Mouse (Mus musculus) limb, embryonic 11.5 days (tissue): ENCODE measurements around the gene Zfp62. TPM values are rescaled to one million over a fixed set of nuclear protein-coding genes. Genes with fewer than 3 reads are reported as not detected.
"Not testable (repeated sequence)": the region's sequence is repeated elsewhere in the genome, so short reads cannot be mapped to it uniquely, and the experiment has no call there.

Experiments used
- ATAC-seq: fragments of 200-750 bp; cut with Nextera tagmentation; 2 replicates; pipeline ENCODE4 v1.8.0; 2017; ENCODE audit warnings: low read depth; ENCODE audit not compliant: insufficient number of reproducible peaks, low FRiP score, low TSS enrichment
- DNase-seq: peaks from one replicate; pipeline ENCODE4 v3.0.0-alpha.2; 2015; ENCODE audit warnings: low spot score
- H3K27ac ChIP-seq: fragments of 300-500 bp; sonication (generic); replicated peaks from 2 replicates; pipeline ENCODE4 v1.5.1; 2014; ENCODE audit warnings: low read depth, mild to moderate bottlenecking, low read length
- H3K27me3 ChIP-seq: fragments of 300-500 bp; sonication (generic); 2 replicates; pipeline ENCODE4 v1.6.1; 2014; ENCODE audit warnings: mild to moderate bottlenecking, low read length, mixed read lengths; ENCODE audit not compliant: control insufficient read depth, insufficient read depth
- H3K36me3 ChIP-seq: fragments of 300-500 bp; sonication (generic); 2 replicates; pipeline ENCODE4 v1.6.1; 2014; ENCODE audit warnings: mild to moderate bottlenecking, low read length, moderate library complexity, mixed read lengths; ENCODE audit not compliant: control insufficient read depth, insufficient read depth
- H3K4me1 ChIP-seq: fragments of 300-500 bp; sonication (generic); 2 replicates; pipeline ENCODE4 v1.6.1; 2014; ENCODE audit warnings: low read length, mixed read lengths; ENCODE audit not compliant: control insufficient read depth, insufficient read depth
- H3K4me2 ChIP-seq: fragments of 300-500 bp; sonication (generic); 2 replicates; pipeline ENCODE4 v1.6.1; 2014; ENCODE audit warnings: low read depth, mild to moderate bottlenecking, moderate library complexity; ENCODE audit not compliant: severe bottlenecking
- H3K4me3 ChIP-seq: fragments of 300-500 bp; sonication (generic); 2 replicates; pipeline ENCODE4 v1.5.1; 2014; ENCODE audit warnings: low read depth, low read length
- H3K9ac ChIP-seq: fragments of 300-500 bp; sonication (generic); 2 replicates; pipeline ENCODE4 v1.6.1; 2014; ENCODE audit warnings: mild to moderate bottlenecking, low read length
- H3K9me3 ChIP-seq: fragments of 300-500 bp; sonication (generic); 2 replicates; pipeline ENCODE4 v1.6.1; 2016; ENCODE audit warnings: low read length; ENCODE audit not compliant: control insufficient read depth
- WGBS: fragments of 180-500 bp; shearing (Covaris S2); extraction: QIAGEN DNeasy Blood & Tissue Kit; methylation state at CpG from one replicate; pipeline ENCODE4 v1.1.7; 2014; 5-methylcytosine and 5-hydroxymethylcytosine counted together
- polyA plus RNA-seq: library from polyadenylated mRNA; unstranded; fragments of >200 nt; fragmentation: Nextera tagmentation; extraction: Ambion mirVana; gene quantifications from 2 replicates; pipeline ENCODE4 v1.2.1, GENCODE M21; 2014

The Zfp62 gene
- polyA plus RNA-seq, 1 experiment from 2014 or later, result 54.1 TPM

- Histone ChIP-seq H3K4me1 (no peaks in the 10 kb centered on the region), H3K4me2 (no peak overlapping the region), H3K9ac (no peak overlapping the region), H3K9me3 (no peaks in the 10 kb centered on the region), H3K4me3 (no peak overlapping the region), H3K36me3 (no peaks in the 10 kb centered on the region), H3K27ac (no peak overlapping the region), H3K27me3 (no peaks in the 10 kb centered on the region)
- DNase-seq (no peak), ATAC-seq (no peak)
- WGBS, result 90% methylated on average over 1 of the region's 1 CpGs
Measured at GRCm38 (mm10) chr11:49183172-49183571, 19.9 kb upstream of the Zfp62 start.

DNA sequence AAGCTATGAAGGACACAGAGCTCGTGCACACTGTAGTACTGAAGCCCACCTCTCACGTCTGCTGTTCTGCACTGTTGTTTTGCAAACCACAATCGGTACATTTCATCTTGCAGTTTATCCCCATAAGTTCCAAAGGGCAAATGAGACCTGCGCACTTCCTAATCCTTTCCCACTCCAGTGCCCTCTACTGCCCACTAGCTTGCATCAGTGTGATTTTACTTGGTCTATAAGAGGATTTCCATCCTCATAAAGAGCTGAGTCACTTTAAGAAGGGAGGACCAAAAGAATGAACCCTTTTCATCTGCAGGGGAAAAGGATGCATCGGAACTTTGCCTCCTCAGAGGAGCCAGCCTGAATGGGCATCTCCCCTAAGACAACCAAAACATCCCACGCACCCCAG lies 16.6 kb upstream of the Zfp62 start:
- no peak overlapping the region for H3K4me3 ChIP-seq
- ATAC-seq (no peak), DNase-seq (no peak)
- no peaks in the 10 kb centered on the region for H3K36me3 ChIP-seq
- H3K9me3 ChIP-seq, result no peaks in the 10 kb centered on the region
- no peak overlapping the region for H3K27ac ChIP-seq
- no peak overlapping the region for H3K9ac ChIP-seq
- H3K27me3 ChIP-seq, result no peaks in the 10 kb centered on the region
- 83% methylated on average over 6 of the region's 6 CpGs for WGBS
- no peak overlapping the region for H3K4me2 ChIP-seq
- H3K4me1 ChIP-seq, result no peaks in the 10 kb centered on the region

GRCm38 (mm10) chr11:49186955-49187488 lies 16.1 kb upstream of the Zfp62 start, which contains the start of gene Btnl9:
Btnl9 (minus strand) TSS chr11:49187159.
- Histone ChIP-seq H3K27me3 (no peaks in the 10 kb centered on the region), H3K9ac (no peak within 1 kb of the TSS), H3K27ac (no peak within 1 kb of the TSS), H3K9me3 (no peaks in the 10 kb centered on the region), H3K4me3 (no peak within 1 kb of the TSS), H3K4me1 (no peaks in the 10 kb centered on the region), H3K36me3 (no peaks in the 10 kb centered on the region), H3K4me2 (no peak within 1 kb of the TSS)
- DNase-seq (no peak), ATAC-seq (no peak)
- WGBS, result 83% methylated on average over 8 of the region's 8 CpGs

- WGBS, result 79% methylated on average over 10 of the region's 10 CpGs
- H3K27ac ChIP-seq, result no peak overlapping the region
- DNase-seq, result no peak
- H3K9ac ChIP-seq, result no peak overlapping the region
- no peaks in the 10 kb centered on the region for H3K9me3 ChIP-seq
- H3K4me3 ChIP-seq, result no peak overlapping the region
- H3K36me3 ChIP-seq, result no peaks in the 10 kb centered on the region
- no peaks in the 10 kb centered on the region for H3K27me3 ChIP-seq
- no peaks in the 10 kb centered on the region for H3K4me1 ChIP-seq
- ATAC-seq, result no peak
- H3K4me2 ChIP-seq, result no peak overlapping the region
Measured at GRCm38 (mm10) chr11:49187701-49188100, 15.4 kb upstream of the Zfp62 start.

GRCm38 (mm10) chr11:49189737-49190136 lies 13.4 kb upstream of the Zfp62 start:
- Histone ChIP-seq H3K36me3 (no peaks in the 10 kb centered on the region), H3K4me1 (no peaks in the 10 kb centered on the region), H3K27ac (no peak overlapping the region), H3K9me3 (no peaks in the 10 kb centered on the region), H3K4me3 (no peak overlapping the region), H3K9ac (no peak overlapping the region), H3K27me3 (no peaks in the 10 kb centered on the region), H3K4me2 (no peak overlapping the region)
- DNase-seq (peak; percentile 54), ATAC-seq (0 out of 2 replicates have a peak, but pooled peaks have one; percentile 54)
- 8% methylated on average over 7 of the region's 7 CpGs for WGBS

DNA sequence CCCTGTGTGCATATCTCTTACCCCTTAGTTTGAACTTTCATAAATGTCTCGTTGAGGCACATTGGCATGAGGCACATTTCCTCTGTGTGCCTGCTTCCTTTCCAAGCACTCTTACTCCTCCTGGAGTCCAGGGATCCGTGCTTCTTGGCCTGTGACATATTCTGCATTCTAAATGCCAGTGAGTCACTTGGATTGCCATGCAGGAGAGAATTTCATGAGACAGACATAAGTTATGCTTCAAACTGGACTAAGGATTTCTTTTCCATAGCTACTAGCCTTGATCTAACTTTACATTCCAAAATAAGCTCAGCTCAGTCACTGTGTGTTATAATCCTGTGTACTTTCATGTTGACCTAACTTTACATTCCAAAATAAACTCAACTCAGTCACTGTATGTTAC lies 12.0 kb upstream of the Zfp62 start:
- Histone ChIP-seq H3K27ac (no peak overlapping the region), H3K4me2 (no peak overlapping the region), H3K36me3 (no peaks in the 10 kb centered on the region), H3K9ac (no peak overlapping the region), H3K27me3 (no peaks in the 10 kb centered on the region), H3K4me1 (no peaks in the 10 kb centered on the region), H3K9me3 (no peaks in the 10 kb centered on the region), H3K4me3 (no peak overlapping the region)
- DNase-seq, result no peak
- 63% methylated on average over 2 of the region's 2 CpGs for WGBS
- no peak for ATAC-seq

DNA sequence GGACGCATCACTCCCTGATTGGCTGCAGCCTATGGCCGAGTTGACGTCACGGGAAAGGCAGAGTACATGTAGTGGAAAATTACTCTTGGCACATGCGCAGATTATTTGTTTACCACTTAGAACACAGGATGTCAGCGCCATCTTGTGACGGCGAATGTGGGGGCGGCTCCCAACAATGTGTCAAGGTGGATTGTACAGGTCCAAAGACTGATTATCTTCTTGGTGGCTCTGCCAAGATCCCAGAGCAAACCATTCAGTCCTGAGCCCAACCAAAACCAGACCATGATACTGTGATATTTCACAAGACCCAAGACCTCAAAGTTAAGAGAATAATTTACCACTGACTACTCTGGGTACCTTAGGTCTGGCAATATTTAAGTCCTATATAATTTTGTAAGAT lies 8.3 kb upstream of the Zfp62 start:
- DNase-seq, H3K27ac ChIP-seq, H3K4me2 ChIP-seq, H3K4me1 ChIP-seq, H3K27me3 ChIP-seq, H3K4me3 ChIP-seq, ATAC-seq, H3K9ac ChIP-seq, H3K9me3 ChIP-seq, H3K36me3 ChIP-seq: not testable (repeated sequence)
- WGBS, result 97% methylated on average over 6 of the region's 9 CpGs

DNA sequence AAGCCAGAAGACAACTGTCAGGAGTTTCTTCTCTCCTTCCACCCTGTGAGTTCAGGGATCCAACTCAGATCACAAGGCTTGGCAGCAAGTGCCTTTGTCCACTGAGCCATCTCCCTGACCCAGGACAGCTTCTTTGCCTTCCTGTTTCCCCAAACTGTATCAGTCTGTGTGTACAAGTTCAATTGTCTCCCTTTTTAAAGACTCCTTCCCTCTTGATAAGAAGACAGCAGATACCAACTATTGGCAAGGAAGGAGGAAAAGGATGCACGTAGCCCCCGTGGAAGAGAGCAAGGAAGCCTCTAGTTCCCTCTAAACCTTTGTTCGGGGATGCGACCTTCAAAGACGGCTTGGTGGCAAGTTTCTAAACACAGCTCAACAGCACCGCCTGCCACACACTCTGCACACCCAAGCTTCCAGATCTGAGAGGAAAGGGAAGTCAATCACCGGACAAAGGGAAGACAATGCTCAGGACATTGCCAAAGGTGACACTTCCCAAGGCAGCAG lies 7.2 kb upstream of the Zfp62 start:
- no peaks in the 10 kb centered on the region for H3K27me3 ChIP-seq
- H3K9me3 ChIP-seq, result no peaks in the 10 kb centered on the region
- H3K4me1 ChIP-seq, result no peaks in the 10 kb centered on the region
- no peak overlapping the region for H3K4me2 ChIP-seq
- H3K27ac ChIP-seq, result no peak overlapping the region
- DNase-seq (no peak), ATAC-seq (no peak)
- H3K36me3 ChIP-seq, result no peaks in the 10 kb centered on the region
- WGBS, result 82% methylated on average over 7 of the region's 7 CpGs
- H3K9ac ChIP-seq, result no peak overlapping the region
- no peak overlapping the region for H3K4me3 ChIP-seq

- Histone ChIP-seq H3K27me3 (no peaks in the 10 kb centered on the region), H3K4me3 (no peak overlapping the region), H3K9me3 (no peaks in the 10 kb centered on the region), H3K27ac (no peak overlapping the region), H3K9ac (no peak overlapping the region), H3K36me3 (no peaks in the 10 kb centered on the region), H3K4me2 (no peak overlapping the region), H3K4me1 (peaks cover 6% of the 10 kb centered on the region; the same call in 1 of the 2 replicates)
- ATAC-seq (no peak), DNase-seq (no peak)
Measured at GRCm38 (mm10) chr11:49200666-49201065, 2.4 kb upstream of the Zfp62 start.
